Mouse (Mus musculus) skeletal muscle tissue, adult 2 months (tissue): ENCODE data around the gene 4430402I18Rik.
"Not testable (repeated sequence)": the region's sequence is repeated elsewhere in the genome, so short reads cannot be mapped to it uniquely, and the experiment has no call there.

ENCODE experiments used
- DNase-seq: peaks from one replicate; pipeline ENCODE4 v3.0.0-alpha.2; 2012; ENCODE audit warnings: low read depth, low spot score

Gene 4430402I18Rik

DNA sequence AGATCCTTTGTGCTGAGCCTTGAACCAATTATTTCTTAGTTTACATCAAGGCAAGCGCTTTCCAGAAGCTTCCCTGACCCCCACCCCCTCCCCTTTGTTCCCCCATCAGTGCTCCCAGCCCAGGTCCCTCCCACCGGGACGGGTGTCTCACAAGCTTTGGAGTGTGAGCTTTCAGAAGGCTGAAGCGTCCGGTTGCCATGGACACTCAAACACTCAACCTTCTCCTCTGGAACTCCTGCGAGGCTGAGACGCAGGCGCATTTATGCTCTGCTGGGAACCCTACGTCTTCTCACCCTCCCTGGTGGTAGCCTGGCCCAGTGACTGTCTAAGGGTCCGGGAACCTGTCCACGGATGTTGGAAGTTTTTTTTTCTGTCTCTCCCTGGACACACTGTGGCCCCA, at the start of gene 4430402I18Rik:
Gene 4430402I18Rik (minus strand): TSS at position 149 of the 400 bp plus-strand sequence.
- DNase-seq, result no peak

DNA sequence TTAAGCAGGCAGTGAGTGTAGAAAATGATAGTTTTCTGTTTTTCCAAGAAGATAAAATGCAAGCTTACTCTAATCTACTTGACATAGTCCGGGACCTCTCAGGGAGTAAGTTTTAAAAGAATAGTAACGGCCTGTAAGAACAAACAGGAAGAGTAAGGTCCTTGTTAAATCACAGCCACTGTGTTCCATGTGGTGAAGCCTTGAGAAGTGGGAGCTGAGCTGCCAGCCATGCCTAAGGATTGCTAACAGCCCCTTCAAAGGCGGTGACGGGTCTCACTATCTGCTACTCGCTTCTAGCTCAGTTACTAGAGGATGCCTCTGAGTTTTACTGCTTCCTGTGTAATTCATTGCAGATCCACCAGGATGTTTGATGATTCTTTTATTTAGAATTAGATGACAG, 49.2 kb upstream of the 4430402I18Rik start:
- no peak for DNase-seq

DNA sequence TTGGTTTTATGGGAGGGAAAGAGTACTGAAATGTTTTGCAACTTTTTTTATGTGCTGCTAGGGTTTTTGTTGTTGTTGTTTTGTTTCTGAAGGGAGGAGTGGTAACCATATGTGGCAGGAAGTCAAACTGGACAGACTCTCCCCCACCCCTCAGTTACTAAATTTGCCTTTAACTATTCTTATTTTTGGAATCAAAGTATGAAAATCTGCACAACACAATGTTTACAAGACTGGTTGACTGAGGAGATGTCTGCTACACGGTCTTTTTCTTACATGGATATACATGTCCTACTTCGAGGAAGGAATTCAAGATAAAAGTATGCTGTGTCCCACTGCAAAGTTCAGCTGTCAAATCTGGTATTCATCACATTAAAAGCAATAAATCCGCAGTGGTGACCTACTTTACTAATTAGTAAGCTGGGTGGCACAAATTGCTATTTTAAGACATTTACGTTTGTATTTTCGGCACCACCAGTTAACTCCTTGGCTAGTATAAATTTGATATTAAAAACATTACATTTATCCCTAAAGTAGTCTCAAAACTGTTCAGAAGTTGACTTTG, 48.7 kb upstream of the 4430402I18Rik start:
- no peak for DNase-seq

DNA sequence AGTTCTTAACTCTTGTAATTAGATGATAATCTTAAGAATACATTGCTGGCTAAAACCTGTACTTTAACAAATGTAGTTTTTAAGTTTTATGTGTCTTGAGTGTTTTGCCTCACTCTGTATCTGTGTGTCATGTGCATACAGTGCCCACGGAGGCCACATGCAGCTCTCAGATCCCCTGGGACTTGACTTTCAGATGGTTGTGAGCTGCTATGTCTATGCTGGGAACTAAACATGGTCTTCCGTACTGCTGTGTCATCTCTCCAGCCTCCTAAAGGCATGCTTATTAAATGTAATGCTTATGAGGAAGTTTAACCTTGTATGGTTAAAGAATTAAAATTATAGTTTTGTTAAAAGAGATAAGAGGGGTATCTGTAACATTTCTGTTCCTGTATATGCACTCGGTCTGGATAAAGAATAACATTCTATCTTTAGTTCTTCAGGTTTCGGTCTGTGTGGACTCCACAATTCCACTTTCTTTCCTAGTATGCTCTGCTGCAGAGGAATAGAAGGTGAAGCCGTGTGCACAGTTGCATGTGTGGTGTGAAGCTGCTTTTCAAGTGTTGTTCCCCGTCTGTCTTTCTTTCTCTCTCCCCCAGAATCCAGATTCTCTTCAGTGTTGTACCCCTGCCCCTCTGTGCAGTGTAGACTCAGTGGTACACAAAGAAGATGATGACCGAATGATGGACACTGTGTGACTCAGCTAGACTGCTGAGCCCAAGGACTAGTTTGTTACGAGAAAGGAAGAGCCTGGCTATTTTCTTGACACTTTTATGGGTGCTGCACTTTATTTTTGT, 48.0 kb upstream of the 4430402I18Rik start:
- no peak for DNase-seq

DNA sequence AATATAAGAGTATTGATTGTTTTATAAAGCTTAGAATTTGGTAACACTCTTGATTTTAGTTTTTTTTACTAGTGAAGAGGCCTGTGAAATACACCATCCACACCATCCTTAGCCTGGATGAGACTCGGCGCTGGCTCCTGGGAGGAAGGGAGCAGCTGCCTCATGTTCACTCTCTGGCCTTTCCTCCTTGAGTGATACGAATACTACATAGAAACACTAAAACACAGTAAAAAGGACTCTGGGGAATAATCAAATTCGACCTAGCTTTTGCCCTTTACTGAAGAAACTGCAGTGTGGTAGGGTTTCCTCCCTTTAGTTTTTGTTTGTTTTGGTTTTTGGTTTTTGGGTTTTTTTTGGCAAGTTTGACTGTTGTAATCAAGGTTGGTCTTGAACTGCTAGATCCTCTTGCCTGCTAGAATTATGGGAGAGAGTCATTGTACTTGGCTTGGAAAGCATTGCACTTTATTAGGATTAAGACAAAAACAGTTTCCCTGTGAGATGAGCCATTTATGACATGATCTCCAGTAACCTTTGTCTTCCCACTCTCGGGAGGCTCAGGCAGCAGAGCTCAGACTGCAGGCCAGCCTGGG, 47.0 kb upstream of the 4430402I18Rik start:
- DNase-seq, result no peak

DNA sequence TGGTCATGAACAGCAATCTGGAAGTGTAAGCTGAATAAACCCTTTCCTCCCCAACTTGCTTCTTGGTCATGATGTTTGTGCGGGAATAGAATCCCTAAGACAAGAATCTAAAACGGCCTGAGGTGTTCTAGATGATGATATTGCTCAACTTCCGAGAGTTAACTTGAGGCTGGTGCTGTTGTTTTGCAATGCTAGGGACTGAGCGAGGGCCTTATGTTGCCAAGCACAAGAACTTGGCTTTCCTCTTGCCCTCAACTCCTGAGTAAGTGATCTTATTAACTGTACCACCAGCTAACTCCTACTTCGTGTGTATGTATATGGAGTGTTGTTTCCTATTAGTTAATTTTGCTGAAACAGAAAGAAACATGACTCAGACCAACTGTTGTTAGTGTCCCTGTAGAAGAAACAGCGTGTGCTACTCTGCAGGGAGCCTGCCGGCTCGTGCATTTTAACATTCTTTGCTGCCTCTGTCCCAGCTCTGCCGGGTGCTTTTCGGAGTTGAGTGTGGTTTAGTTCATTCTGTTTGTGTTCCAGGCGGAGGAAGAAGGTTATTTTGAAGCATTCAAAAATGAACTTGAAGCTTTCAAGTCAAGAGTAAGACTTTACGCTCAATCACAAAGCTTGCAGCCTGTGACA, 43.9 kb upstream of the 4430402I18Rik start:
- no peak for DNase-seq

DNA sequence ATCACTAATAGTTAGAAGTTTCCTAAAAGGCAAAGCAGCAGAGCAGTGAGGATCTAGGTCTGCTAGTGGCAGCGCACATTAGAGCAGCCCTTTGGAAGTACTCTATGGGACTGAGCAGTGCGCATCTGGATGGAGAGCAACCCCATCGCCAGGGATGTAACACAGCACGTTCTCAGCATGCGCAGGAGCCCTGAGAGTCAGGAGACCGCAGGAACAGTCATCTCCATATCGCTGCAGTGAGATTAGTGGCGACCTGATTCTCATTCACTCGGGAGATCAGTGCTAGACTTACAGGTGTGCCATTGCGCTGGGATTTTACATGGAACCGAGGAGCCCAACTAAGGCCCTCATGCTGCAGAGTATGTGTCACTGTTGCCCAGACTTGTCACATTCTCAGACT, 41.4 kb upstream of the 4430402I18Rik start:
- no peak for DNase-seq

DNA sequence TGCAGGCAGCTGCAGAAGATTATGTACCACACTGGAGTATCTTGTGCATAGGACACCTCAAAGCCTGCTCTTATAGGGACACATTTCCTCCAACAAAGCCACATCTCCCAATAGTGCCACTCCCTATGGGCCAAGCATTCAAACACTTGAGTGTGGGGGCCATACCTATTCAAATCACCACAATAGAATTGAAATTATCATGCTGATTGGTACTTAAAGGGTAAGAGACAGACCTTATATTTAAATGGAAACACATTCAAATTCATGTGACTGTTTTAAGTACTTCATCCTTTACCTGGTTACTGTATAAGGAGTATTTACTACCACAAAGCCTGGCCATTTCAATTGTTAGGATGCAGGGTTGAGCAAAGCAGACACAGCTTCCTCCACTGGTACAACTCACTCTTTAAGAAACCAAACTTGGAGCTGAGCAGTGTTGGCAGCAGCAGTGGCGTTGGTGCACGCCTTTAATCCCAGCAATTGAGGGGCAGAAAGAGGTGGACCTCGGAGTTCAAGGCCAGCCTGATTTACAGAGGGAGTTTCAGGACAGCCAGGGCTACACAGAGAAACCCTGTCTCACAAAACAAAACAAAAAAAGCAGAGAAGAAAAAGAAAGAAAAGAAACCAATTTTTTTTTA, 40.6 kb upstream of the 4430402I18Rik start:
- DNase-seq, result no peak

DNA sequence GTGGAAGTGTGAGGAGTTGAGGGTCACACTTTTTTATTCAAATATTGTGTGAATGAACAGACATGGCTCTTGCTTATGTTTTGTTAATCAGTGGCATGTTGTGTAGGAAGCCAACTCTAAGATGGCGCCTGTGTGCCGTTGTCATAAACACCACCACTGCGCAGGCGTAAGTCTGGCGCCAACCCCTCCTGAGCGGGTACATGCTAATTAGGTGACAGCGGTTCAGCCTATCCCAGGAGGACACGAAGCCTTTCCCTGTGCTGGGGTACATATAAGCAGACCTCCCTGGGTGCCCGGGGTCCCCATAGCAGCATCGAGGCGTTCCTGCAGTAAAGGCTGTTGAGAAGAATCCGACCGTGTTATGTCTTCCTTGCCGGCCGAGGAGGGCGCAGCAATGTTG, 32.7 kb upstream of the 4430402I18Rik start:
- DNase-seq, result not testable (repeated sequence)

DNA sequence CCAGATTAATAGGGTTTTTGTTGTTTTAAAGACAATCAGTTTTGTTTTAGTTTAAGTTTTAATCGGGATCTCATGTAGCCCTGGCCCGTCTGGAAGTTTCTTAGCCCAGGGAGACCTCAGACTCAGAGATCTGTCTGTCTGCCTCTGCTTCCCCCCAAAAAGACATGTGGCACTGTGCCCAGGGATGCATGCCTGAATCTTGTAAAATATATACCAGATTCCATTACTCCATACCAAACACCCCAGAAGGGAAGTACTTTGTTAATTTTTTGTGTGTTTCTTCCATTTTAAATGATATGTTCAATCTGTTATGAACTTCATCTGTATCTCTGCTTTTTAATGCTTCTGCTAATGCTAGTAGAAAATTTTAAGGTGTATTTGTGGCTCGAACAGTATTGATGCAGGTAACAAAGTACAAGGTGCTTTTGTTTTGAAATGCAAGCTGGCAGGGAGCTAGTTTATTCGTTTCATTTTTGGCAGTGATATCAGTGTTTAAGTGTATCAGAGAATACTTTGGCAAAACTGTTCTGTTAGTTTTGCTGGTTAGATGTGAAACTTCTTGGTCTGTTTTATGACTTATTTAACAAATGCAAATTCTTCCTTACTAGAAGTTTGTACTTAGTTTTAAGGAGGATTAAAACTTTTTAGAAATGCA, 30.5 kb upstream of the 4430402I18Rik start:
- DNase-seq, result no peak

DNA sequence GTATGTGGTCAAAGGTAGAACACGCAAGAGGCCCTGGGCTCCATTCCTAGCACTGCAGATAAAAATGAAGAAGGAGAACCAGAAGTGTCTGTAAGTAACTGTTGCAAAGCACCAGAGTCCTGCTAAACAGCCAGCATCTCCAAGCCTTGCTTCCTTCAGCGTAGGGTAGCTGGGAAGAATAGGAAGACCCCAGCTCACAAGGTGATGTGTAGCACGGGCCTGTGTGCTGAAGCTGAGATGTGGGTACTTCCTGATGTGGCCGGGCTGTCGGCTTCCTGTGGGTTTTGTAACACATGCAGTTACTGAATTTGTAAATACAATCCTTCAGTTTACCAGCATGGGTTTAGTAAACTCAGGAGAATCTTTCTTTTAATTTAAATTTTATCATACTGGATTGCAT, 27.8 kb upstream of the 4430402I18Rik start:
- DNase-seq, result no peak

DNA sequence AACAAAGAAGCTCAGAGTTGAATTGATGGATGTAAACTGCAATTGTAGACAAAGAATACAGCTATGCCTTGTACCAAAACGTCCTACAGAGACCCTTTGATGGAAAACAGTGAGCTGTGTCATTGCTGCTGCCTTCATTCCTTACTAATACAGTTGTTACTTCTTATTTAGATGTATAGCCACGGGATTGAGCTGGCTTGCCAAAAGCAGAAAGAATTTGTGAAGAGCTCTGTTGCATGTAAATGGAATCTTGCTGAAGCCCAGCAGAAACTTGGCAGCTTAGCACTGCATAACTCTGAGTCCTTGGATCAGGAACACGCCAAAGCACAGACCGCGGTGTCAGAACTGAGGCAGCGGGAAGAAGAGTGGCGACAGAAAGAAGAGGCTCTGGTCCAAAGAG, 27.3 kb upstream of the 4430402I18Rik start:
- DNase-seq, result no peak

DNA sequence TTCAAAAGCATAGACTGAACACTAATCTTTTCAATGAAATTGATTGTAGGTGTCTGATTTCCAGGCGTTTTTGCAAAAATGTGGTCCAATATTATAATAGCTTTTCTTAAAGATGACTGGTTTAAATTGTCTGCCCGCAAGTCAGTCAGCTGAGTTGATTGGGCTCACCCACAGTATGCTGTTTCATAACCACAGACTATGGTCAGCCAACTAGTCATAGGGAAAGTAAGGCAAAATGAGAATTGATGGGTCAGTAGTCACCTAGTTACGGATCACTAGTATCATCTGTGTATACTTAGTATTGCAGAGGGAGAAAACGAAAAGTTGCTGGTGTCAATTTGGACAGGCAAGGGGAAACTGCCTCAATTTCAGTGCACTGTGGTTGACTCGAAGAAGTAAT, 23.8 kb upstream of the 4430402I18Rik start:
- DNase-seq, result no peak

DNA sequence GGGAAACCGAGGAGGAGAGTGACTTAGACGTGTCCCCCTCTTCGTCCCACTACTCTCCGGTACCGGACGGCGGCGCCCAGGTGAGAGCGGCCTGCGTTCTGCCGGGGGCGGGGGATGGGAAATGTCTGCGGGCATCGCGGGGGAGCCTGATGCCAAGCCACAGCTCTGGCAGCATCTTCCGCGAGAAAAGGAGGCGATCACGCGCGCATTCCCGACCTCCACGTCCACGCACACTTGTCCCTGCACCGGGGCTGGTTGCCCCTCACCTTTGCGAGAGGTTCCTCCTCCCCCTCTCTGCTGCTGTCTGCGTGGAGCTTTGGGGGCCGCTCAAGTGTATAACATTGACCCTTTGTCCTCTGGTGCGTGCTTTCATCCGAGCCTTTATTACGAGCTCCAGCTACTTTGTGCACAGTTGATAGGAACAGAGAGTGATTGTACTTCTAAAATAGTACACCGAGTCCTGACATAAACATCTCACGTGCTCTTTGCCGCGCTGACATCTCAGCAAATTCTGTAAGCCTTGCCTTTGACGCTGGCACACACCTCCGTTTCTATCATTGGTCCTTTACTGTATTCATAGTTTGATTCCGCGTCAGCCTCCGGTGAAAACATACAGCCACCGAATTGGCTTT, 23.1 kb upstream of the 4430402I18Rik start:
- no peak for DNase-seq

DNA sequence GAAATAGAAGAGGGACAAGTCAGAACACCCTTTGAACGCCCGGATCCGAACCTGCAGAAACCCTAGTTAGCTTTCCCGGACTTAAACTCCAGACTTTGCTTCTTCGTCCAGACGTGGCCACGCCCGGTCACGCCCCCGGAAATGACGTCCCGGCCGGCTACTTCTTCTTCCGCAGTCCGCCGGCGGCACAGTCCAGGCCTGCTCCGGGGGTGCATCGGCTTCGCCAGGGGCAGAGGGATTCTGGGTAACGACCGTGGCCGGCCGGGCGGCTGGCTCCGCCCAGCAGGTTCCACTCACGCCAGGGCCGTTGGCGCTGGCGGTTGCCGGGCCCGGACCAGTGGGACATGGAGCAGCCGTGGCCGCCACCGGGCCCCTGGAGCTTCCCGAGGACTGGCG, 22.6 kb upstream of the 4430402I18Rik start, which contains the start of gene Cdc37l1:
Gene Cdc37l1 (plus strand): TSS at position 159 of the 396 bp plus-strand sequence.
- DNase-seq, result peak; percentile 95

DNA sequence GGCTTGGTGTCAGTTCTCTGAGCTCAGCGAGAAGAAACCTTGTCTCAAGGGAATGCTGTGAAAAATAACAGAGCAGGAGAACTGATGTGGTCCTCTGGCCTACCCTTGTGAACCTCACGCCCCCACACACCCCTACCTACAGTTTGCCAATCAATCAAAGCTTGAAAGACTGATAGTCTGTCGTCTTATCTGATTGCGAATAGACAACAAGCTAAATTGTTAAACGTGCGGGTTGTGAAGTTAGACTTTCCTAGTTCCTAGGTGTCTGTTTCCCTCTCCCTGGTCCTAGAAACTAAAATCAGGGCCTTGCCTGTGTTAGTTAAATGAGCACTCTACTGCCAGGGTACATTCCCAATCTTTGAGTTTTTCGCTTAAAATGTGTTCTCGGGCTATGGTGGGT, 21.9 kb upstream of the 4430402I18Rik start:
- DNase-seq, result no peak

DNA sequence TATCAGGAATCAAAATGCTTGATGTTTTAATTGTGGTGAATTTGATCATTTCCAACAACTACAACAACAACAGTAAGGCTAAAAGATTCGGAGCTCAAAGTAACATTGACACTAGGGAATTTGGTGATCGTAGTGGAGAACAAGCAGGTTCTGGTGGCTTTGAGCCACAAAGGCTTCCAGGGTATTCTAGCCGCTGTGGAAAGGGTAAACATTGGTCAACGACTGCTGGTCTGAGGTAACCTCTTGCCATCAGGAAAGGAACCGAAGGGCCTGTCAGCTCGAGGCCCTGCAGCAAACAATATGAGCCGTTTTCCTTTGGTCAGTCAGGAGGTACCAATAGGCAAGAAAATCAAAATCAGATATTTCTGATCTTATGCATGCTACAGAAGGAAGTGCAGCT, 15.0 kb upstream of the 4430402I18Rik start:
- DNase-seq, result no peak

DNA sequence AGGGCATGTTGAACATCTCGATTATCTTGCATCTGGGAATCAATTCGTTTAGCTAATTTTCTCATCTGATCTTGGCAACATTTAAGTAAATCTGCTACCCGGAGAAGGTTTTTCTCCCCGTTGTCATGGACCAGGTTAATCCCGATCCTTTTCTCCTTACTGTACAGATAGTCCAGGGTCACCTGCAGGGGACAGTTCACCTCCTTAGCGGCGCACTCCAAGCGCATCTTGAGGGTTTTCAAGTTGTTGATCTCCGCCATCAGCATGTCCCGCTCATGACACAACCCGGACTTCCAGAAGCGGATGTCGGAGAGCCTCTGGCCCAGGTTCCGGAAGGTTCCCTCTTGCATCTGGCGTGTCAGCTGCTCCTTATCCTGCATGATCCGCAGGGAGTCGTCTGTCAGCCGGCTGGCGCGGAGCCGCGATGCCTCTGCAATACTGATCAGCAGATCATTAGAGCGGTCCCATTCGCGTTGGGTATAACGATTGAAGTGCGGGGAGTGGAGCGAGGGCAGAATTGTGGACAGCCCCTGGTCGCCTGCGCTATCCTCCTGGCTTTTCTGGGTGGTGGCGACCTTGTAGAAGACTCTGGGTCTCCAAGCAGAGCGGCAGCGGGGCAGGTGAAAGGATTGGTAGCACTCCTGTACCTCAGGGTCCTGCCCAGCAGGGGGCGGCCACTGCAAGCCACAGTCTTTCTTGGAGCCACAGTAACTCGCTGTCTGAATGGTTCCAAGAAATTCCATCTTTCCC, 7.4 kb upstream of the 4430402I18Rik start:
- DNase-seq, result no peak

DNA sequence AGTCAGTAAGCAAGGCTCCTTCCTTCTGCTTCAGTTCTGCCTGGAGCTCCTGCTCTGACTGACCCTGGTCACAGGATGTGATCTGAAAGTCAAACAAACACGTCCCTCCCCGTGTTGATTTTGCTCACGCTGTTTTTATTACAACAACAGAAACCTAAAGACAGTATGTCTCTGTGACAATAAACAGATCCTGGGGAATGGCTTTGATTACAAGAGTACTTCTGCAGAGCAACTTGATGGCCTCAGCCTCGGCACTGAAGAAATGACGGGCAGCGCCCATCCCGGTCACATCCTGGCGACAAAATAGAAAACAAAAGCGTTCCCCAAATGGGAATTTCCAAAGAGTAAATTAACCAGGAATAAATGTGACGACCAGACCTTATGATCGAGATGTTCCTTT, 2.7 kb upstream of the 4430402I18Rik start:
- no peak for DNase-seq

DNA sequence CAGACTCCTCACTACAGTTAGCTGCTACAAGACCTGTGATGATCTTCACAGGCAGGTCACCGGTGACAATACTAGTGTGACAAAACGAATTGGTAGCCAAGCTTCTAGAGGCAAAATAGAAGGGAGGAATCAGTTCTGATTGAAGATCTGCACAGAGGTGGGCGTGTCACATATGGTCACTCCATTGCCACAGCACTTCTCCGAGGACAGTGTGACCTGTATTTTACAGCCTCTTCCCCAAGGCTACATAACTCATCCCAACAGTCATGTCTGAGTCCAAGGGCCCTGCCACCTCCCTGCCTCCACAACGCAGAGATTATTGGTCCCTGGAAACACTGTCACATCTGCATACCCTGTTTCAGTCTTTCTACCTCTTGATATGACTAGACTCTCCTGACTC, 1.6 kb upstream of the 4430402I18Rik start:
- no peak for DNase-seq
